Mouse (Mus musculus) granulocyte monocyte progenitor cell, adult 5-6 weeks (primary cell): ENCODE data around the gene Axin1. TPM values are rescaled to one million over a fixed set of nuclear protein-coding genes. Genes with fewer than 3 reads are reported as not detected.
"Not testable (repeated sequence)": the region's sequence is repeated elsewhere in the genome, so short reads cannot be mapped to it uniquely, and the experiment has no call there.

Experiments used
- ATAC-seq: replicated peaks from 2 replicates; pipeline ENCODE4 v1.8.0; 2016; ENCODE audit warnings: mild to moderate bottlenecking, moderate TSS enrichment, inconsistent platforms; ENCODE audit not compliant: poor library complexity, severe bottlenecking
- total RNA-seq, 2 experiments: library from RNA; stranded (forward) in 1 of 2; stranded (reverse) in 1 of 2; fragments of 200-712, 200-1000 nt in 1 of 2; fragments of >200 nt in 1 of 2; fragmentation: Nextera tagmentation in 1 of 2; gene quantifications; 2 replicates each; pipeline ENCODE4 v1.2.3; 2014 to 2017

The Axin1 gene
- 26.9 and 28.3 TPM in 2 replicates for total RNA-seq (2014; fragmentation: Nextera tagmentation)
- total RNA-seq (2017) = 147 and 186 TPM in 2 replicates

DNA sequence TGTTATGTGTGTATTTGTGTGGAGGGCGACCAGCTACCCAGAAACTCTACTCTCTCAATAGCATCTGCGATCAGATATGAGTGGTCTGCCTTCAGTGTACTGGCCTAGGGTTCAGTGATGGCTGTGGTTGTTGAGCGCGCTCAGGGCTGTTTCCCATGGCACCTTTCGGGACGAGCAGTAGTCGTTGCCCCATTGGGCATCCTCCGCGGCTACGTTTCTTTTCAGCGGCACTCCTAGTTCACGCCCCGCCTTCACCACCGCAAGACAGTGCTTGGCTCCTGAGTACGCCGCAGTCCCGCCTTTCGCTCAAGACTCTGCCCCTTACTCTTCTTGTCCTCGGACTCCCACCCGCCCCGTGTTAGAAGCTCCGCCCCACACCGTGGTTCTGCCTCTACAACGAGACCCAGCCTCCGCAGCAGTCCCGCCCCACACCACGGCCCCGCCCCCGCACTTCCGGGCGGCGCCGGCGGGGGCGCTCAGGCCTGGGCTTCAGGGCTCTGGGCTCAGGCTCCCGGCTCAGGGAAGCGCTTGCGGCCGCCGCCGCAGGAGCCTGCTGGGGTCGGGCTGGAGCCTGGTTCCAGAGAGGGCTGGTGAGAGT, at the start of gene Axin1:
TSS of gene Axin1 (plus strand) at position 450 of the 598 bp plus-strand sequence.
- ATAC-seq = peak; percentile 97

DNA sequence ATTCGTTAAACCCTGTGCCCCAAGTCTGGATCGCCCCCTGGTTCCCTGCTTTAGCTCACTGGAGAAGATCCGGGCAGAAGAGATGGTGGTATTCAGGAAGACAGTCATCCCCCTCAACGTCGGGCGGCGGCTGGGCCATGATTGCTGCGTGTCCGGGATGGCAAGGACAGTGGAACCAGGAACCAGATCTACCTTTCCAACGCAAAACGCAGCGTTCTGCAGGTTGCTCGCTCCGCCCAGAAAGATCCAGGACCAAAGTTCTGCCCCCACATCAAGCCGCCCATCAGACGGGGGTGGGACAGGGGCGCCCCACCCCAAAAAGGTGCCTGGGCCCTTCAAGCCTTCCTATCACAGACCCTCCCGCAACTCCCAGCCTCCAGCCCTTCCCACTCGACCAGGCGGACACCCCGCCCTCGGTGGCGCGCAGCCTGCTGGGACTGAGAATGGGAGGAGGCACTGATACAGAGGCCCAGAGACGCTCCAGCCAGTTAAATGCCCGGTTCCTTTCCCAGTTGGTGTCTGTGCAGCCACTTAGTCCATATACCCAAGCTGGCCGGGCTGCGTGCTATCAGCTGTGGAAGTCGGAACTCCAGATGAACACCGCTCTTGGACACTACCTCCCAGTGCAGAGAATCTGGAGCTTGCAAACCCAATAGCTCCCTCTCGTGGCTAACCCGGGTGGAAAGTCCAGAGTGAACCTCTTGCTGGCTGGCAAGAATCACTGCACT, 48.4 kb upstream of the Axin1 start, which contains the start of gene Decr2:
TSS of gene Decr2 (minus strand) at position 433 of the 728 bp plus-strand sequence.
- peak; percentile 88 for ATAC-seq

GRCm38 (mm10) chr17:26094531-26095110, 43.9 kb upstream of the Axin1 start:
- ATAC-seq = no peak

- peak; percentile 75 for ATAC-seq
These were observed 43.3 kb upstream of the Axin1 start, which contains the start of gene Nme4 for GRCm38 (mm10) chr17:26095121-26095740. Gene Nme4 (minus strand): TSS chr17:26095602.

- no peak for ATAC-seq
These were observed 40.0 kb upstream of the Axin1 start for GRCm38 (mm10) chr17:26098461-26098860.

DNA sequence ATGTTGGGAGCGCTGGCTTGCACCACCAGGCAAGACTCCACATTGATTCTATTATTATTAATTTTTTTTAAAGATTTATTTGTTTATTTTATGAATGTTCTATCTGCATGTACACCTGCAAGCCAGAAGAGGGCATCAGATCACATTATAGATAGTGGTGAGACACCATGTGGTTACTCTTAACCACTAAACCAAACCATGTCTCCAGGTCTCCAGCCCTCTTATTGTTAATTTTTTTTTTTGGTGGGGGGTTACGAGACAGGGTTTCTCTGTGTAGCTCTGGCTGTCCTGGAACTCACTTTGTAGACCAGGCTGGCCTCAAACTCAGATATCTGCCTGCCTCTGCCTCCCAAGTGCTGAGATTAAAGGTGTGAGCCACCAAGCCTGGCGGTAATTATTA, 39.2 kb upstream of the Axin1 start:
- not testable (repeated sequence) for ATAC-seq

- no peak for ATAC-seq
These were observed 38.3 kb upstream of the Axin1 start for GRCm38 (mm10) chr17:26100166-26100565.

- no peak for ATAC-seq
These were observed 37.0 kb upstream of the Axin1 start for GRCm38 (mm10) chr17:26101478-26101877.

DNA sequence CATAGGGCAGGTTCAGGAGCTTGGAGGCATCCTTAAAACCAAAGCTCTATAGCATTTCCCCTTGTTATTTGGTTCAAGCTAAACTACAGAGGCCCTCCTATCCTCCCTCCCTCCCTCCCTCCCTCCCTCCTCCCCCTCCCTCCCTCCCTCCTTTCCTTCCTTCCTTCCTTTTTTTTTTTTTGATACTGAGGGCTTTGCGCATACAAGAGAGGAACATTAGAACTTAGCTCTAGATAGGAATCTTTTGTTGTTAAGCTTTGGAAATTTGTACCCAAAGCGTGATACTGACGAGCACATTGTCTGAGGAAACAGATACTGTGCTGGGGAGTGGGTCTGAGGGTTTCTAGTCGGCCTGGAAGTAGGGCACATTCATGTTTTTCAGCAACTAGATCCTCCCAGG, 32.9 kb upstream of the Axin1 start:
- ATAC-seq = no peak

DNA sequence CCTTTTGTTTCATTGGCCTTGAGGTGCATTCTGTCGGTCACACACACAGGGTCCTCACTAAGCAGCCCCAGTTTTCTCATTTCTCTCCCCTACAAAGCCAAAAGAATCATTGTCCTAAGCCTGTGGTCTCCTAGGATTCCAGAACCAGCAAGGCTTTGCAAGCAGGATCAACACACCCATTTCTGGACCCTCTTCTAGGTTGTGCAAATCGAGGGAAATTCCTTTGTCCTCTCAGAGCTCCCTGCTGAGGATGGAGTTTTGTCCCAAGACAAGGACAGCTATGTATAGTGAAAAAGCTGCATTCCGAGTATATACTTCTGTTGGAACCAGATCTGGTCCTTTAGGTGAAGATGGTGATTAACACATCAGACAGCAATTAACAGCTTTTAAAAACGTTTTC, 28.3 kb upstream of the Axin1 start:
- ATAC-seq = no peak

DNA sequence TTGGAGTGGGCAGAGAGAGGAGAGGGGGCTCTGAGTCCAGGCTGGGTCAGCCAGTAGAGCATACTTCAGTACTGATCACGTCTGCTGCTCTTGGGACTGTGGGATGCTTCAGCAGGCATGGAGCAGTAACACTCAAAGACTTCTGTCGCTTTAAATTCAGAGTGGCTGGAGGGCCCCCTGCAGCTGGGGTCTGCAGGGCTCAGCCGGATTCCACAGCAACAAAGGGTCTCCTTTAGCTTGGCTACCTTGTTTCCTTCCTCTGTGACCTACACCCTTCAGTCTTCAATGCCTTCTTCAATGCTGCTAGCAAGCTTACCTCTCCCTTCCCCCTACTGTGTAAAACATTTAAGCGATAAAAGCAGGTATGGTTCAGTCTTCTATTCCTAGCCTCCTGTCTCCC, 27.5 kb upstream of the Axin1 start:
- ATAC-seq = no peak

- no peak for ATAC-seq
These were observed 26.8 kb upstream of the Axin1 start for GRCm38 (mm10) chr17:26111722-26112121.

DNA sequence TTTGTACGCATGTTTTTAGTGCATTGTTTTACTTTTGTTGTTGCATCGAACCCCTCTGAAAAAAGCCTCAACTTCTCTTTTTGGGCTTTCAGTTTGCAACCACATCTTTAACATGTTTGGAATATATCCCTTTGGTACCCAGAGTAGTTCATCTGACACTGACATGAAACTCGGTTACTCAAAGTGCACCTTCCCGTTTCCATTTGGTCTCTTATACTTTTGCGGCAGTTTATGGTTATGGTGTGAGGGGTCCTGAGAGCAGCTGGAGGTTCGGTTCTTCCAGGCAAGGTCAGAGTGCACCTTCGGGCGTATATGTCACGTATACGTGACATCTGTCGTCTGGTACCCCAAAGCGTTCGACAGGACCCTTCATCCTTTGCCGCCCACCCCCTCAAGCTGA, 25.7 kb upstream of the Axin1 start:
- ATAC-seq = peak; percentile 51

GRCm38 (mm10) chr17:26113181-26113948, 25.1 kb upstream of the Axin1 start, which contains the start of gene Tmem8:
Gene Tmem8 (plus strand): TSS chr17:26113299.
- ATAC-seq = peak; percentile 92

DNA sequence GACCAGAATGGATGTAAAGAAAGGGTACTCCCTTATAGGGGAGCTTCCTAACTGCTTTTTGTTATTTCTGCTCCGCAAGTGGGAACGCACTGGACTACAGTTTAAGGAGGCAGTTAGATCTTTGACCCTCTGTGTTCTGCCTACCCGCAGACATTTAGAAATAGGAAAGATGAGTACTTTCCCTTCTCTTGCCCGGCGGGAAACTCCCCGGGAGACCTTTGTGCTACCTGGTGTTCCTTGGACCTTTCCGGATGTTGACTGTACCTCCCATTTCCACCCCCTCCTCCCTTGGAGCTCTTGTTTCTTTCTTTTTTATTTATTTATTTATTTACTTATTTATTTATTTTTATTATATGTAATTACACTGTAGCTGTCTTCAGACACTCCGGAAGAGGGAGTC, 24.4 kb upstream of the Axin1 start:
- no peak for ATAC-seq

DNA sequence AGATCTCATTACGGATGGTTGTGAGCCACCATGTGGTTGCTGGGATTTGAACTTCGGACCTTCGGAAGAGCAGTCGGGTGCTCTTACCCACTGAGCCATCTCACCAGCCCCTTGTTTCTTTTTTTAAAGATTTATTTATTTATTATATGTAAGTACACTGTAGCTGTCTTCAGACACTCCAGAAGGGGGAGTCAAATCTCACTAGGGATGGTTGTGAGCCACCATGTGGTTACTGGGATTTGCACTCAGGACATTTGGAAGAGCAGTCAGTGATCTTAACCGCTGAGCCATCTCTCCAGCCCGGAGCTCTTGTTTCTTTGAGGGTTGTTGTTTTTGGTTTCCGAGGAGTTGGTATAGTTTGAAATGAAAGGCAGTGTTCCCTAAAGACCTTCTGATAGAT, 24.0 kb upstream of the Axin1 start:
- ATAC-seq = not testable (repeated sequence)

DNA sequence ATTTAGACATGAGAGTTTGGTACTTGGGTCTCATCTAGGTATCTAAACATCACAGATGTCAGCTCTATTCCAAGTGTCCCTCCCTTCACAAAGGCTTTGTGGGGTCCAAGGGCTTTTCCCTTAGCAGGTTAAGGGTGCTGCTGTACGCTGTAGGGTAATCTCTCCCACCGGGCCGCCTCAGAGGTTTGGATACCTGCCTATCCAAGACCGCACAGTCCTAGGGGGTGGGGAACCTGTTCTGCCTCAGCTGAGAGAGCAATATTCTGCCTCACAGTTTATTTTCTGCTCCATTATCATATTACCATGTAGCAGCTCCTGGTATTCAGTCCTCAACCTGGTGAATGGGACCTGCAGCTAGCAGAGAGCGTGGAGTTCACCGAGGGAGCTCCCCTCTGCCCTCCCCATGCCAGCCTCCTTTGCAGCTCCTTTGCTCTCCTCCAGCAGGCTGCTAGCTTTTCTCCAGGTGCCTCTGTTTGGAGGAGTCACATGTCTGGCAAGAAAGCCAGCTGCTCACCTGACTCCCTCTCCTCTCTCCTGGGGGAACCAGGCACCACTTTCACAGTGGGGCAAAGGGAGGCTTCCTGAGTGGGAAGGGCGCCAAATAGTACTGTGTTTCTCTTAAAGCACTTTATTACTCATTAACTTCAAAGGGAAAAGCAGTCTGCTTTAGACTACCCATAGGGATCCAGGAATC, 23.1 kb upstream of the Axin1 start:
- no peak for ATAC-seq

DNA sequence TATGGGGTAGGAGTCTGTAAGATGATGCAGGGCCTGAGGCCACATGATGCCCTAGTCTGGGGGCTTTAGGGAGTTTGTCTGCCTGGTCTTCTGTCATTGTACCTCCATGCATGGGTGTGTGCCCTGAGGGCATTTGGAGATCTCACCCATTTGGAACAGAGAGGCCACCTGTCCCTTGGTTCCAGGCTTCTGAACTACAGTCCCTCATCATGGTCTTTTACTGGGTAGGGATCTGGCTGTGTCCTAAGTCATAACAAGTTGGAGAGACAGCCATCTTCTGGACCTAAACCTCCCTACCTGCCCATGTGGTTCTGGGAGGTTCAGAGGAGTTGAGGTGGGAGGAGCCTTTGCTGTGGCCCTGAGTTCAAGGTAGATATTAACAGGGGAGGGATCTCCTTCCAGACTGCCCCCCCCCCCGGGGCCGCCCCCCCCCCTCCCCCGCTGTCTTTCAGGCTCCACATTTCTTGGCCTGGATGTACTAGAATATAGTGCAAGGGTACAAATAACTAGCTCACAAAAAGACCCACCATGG, 22.5 kb upstream of the Axin1 start:
- no peak for ATAC-seq

GRCm38 (mm10) chr17:26116503-26117258, 21.8 kb upstream of the Axin1 start:
- ATAC-seq = no peak
